Mouse (Mus musculus): ENCODE results near the gene Cables2. TPM values are rescaled to one million over a fixed set of nuclear protein-coding genes. Genes with fewer than 3 reads are reported as not detected.

Cables2 gene
- total RNA-seq, 2 experiments from 2014 or later = 13.0 to 13.8 TPM

- intact Hi-C loops (cut with DNase I) = no loop called here
- DNase-seq (ENCODE audit: low spot score) = no peak
Measured at GRCm38 (mm10) chr2:180215011-180215461, 58.3 kb downstream of the Cables2 start.

GRCm38 (mm10) chr2:180214352-180214978 is 58.8 kb downstream of the Cables2 start:
- intact Hi-C loops (cut with DNase I) = no loop called here
- no peak for DNase-seq (ENCODE audit: low spot score)

GRCm38 (mm10) chr2:180212255-180212654 is 61.0 kb downstream of the Cables2 start:
- intact Hi-C loops (cut with DNase I) = no loop called here
- no peak for DNase-seq (ENCODE audit: low spot score)

GRCm38 (mm10) chr2:180208976-180209375 is 64.3 kb downstream of the Cables2 start:
- DNase-seq (ENCODE audit: low spot score) = no peak
- intact Hi-C loops (cut with DNase I) = loop anchor here (1.0 to 2.0 kb wide), 2 partner anchors 16 to 42 kb away; partner anchors contain the start of gene Lama5

Small RNAs within 50 kb of the gene (microRNA-seq; reads per million reads assigned to microRNA genes)
- not detected for gene Mir3091

Other genes starting within 250 kb of the Cables2 start
- gene Lsm14b, start 248.5 kb downstream of the Cables2 start, total RNA-seq (2021) = 10 to 100 TPM; 59.2 to 63.1 TPM
- 100 to 1,000 TPM; 155 to 163 TPM for gene Psma7, start 231.1 kb downstream of the Cables2 start, total RNA-seq (2021)
- gene Ss18l1, start 231.0 kb downstream of the Cables2 start, total RNA-seq (2021) = 1 to 10 TPM; 2.2 to 2.3 TPM
- gene Mtg2, start 202.9 kb downstream of the Cables2 start, total RNA-seq (2021) = 10 to 100 TPM; 23.0 to 27.4 TPM
- not detected for gene Hrh3, start 169.0 kb downstream of the Cables2 start, total RNA-seq (2021)
- gene Osbpl2, start 154.2 kb downstream of the Cables2 start, total RNA-seq (2021) = 10 to 100 TPM; 32.3 to 36.4 TPM
- 10 to 100 TPM; 73.1 to 83.5 TPM for gene Adrm1, start 102.0 kb downstream of the Cables2 start, total RNA-seq (2021)
- 10 to 100 TPM; 50.3 to 58.2 TPM for gene Lama5, start 47.6 kb downstream of the Cables2 start, total RNA-seq (2021)
- gene Rps21, start 16.1 kb downstream of the Cables2 start, total RNA-seq (2021) = 100 to 1,000 TPM; 471 to 515 TPM
- not detected for gene Rbbp8nl, start 16.4 kb upstream of the Cables2 start, total RNA-seq (2021)
- gene Gata5, start 61.2 kb upstream of the Cables2 start, total RNA-seq (2021) = 1 to 10 TPM in 1 of 2 experiments, under 1 TPM in 1; 0.98 to 1.1 TPM
- gene Slco4a1, start 182.7 kb upstream of the Cables2 start, total RNA-seq (2021) = not detected
- gene Ntsr1, start 226.5 kb upstream of the Cables2 start, total RNA-seq (2021) = not detected